Mouse (Mus musculus): Measurements from ENCODE around the gene Fis1.

DNA sequence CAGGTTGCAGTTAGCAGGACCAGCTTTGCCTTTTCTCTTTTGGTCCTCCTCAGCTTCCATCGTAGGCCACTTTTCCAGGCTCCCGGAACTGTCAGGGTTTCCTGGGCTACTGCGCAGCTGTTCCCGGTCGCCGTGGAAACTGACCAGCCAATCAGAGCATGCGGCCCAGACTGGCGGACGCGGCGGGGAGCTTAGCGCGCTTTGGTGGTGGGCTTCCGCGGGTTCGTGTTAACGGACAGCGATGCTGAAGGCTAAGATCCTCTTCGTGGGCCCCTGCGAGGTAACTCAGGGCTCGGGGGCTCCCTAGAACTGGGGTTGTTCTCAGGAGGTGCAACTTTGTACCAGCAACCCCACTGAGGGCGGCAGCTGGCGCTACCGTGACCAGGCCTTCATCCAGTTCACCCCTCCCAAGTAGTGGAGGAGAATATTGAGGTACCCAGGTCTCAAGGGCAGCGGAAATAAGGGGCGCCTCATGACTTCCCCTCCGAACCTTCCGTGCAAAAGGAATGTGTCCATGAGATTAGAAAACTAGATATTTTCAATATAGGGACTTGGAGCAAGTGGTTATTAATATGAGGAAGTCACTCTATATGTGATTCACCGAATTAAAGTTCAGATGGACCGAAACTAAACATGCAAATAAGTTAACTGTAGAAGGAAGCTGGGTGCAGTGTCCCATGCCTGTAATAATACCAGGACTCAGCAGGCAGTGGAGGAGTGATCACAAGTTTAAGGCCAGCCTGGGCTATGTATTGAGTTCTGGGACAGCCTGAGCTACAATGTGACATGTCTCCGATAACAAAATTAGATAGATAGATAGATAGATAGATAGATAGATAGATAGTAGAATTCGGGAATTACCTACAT lies 44.9 kb upstream of the Fis1 start, which contains the start of gene Ift22:
- peak; percentile 45; the same call in 1 of the 2 replicates for TF ChIP-seq EP300 (IDR thresholded peaks at IDR 0.05; ENCODE audit: low read depth)
- no peak for TF ChIP-seq CTCF (IDR thresholded peaks at IDR 0.05; ENCODE audit: low read depth)

All from liver, postnatal 0 days (tissue).